Mouse (Mus musculus) lung, adult 2 months (tissue): ENCODE measurements around the gene Pfkfb2.

Experiments
- CTCF ChIP-seq: fragments of 200-500 bp; IDR thresholded peaks from 2 replicates; pipeline ENCODE4 v1.5.1; 2011; ENCODE audit warnings: mild to moderate bottlenecking, low read length, control low read depth; ENCODE audit not compliant: insufficient read depth
- POLR2A ChIP-seq: fragments of 200-500 bp; IDR thresholded peaks from 2 replicates; pipeline ENCODE4 v1.6.1; 2011; ENCODE audit warnings: low read depth, mild to moderate bottlenecking, control low read depth, low read length, borderline replicate concordance; ENCODE audit errors: extremely low read depth

DNA sequence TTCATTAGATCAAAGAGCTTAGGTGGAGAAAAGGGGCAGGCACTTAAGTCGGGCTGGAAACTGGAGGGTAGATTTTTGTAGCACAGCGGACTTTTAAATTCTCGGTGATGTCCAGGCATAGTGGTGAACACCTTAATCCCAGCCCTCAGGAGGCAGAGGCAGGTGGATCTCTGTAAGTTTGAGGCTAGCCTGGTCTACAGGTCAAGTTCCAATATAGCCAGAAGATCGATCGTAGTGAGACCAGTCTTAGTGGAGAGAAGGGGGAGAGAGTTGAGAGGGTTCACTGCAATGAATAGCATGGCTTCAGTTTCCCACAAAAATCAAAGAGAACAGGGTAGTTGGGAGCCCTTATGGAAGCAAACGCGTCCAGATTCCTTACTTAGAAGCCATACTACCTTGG lies 8.9 kb upstream of the Pfkfb2 start:
- TF ChIP-seq POLR2A (no peak), CTCF (no peak)
